Mouse (Mus musculus) testis, postnatal 14 days (tissue): ENCODE data around the gene Atp6v1a.

Experiments used
- DNase-seq: peaks from one replicate; pipeline ENCODE4 v3.0.0; 2021; ENCODE audit warnings: low spot score

Gene Atp6v1a

DNA sequence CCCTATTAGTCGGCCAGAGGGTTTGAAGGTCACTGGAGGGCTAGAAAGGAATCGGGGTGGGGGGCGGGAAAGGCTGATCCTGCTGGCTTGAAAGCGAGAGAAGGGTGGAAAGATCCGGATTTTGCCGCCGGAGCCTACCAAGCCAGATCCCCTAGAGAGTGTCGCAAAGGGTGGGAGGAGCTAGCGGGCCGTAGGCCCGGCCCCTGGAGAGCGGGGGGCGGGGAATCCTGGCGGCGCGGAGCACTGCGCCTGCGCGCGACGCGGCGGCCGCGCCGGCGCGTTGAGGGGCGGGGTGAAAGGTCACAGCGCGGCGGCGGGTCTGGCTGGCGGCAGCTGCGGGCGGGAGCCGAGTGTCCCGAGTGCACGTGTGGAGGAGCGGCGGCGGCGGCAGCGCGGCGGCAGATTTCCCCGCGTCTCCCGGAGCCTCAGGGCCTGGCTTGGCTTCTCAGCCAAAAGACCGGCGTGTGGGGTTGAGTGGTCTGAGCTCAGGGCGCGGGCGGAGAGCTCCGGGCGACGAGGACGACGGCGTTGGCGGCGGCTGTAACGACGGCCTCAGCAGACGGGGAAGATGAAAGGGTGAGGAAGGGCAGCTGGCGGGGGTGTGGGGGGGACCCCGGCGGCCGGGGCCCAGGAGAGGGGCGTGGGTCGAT, at the start of gene Atp6v1a, which contains the start of gene Naa50:
TSS of gene Atp6v1a (minus strand) at position 170 of the 650 bp plus-strand sequence.
TSS of gene Naa50 (plus strand) at position 295 of the 650 bp plus-strand sequence.
- peak; percentile 91 for DNase-seq

DNA sequence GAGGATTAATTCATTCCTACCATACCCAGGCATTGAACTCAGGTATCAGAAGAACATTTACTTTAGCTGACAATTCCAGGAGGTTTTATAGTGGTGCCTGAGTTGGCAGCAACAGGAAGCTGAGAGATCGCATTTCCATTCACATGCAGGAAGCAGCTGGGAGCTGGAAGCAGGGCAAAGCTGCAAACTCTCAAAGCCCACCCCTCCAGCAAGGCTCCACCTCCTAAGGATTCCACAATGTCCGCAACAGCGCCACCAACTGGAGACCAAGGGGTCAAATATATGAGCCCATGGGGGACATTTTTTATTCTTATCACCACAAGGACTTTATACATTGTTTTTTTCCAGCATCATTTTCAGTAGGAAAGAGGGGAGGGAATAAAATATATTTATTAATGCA, 49.3 kb upstream of the Atp6v1a start:
- DNase-seq = no peak

DNA sequence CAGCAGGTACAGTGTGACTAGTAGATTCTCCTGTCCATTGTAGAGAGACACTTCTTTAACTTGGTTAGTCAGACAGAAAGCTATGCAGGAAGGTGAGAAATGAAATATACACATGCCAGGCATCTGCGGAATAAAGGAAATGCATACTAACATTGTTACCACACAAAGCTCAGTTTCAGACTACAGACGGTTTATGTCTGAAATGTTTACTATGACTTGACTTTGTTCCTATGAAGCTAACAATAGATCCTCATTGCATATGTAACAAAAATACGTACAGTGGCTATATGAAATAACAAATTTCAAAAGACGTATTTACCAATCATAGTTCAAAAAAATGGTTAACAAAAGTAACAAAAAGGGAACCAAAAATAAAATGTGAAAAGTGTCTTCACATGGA, 47.7 kb upstream of the Atp6v1a start:
- no peak for DNase-seq

DNA sequence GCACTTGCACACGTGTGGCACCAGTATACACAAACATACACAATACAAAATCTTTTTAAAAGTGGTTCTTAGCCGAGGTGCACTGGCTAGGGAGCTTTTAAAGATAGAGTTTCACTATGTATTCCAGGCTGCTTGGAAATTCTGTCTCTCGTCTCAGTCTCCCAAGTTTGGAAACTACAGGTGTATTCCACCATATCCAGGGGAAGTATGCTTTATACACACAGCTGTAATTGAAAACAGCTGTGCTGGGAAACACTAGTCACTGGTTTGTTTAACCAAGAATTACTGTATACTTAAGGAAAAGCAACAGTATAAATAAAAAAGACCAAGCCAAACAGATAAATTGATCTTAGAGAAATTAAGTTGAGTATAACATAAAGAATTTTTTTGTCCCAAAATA, 45.3 kb upstream of the Atp6v1a start:
- DNase-seq = no peak

DNA sequence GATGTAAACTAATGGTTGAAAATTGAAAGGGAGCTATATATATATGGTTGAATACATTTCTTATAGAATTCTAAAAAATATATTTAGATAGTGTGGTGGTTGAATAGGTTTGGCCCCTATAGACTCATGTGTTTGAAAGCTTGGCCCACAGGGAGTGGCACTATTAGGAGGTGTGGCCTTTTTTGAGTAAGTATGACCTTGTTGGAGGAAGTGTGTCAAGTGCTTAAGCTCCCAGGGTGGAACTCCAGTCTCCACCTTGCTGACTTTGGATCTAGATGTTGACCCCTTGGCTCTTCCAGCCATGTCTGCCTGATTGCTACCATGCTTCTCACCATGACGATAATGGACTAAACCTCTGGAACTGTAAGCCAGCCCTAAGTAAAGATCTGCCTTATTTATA, 43.1 kb upstream of the Atp6v1a start:
- DNase-seq = no peak

DNA sequence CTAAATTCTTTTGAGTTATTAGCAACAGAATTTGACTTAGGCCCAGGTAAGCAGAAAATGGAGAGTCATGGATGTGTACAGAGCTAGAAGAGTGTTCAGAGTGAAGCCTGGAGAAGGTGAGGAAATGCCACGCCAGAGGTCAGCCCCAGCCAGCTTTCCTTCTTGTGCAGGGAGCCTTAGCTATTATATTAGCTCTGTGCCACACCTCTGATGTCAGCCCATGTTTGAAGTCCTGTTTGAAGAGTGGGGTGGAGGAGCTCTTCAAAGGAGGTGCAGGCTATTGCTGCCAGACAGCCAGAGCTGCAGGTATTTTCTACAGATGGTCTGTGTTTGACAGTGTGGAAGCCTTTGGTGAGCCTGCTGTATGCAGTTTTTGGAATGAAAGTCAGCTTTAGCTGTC, 39.0 kb upstream of the Atp6v1a start:
- DNase-seq = no peak

DNA sequence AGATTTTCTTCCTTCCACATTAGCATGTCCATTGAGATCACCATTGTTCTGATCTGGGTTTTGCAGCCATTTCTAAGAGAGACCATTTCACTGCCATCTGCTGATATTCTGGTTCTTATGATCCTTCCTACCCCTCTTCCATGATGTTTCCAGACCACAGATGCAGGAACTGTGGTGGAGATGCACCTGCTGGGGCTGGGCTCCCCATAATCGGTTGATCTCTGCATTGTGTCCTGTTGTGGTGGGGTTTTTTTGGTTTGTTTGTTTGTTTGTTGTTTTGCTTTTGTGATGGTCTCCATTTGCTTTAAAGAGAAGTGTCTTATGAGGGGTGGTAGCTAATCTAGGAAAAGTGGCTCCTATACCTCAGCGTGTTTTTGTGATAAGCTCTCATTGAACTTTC, 37.0 kb upstream of the Atp6v1a start:
- no peak for DNase-seq

DNA sequence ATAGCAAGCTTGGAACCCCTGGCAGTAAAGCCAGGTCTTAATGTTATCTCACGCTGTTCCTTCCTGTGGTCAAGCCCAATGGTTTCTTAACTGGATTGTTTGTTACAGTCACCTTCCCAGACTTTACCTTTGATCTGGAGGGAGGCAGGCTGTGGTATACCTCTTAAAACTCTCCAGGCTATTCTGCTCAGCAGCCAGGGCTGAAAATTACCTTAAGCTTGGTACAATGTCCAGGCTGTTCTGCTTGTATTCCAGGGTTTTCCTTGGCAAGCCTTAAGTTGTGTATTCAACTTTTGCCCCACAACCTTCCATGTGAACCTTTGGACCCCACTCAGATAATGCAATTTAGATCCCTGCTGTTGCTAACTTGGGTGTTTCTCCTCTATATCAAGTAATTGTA, 35.5 kb upstream of the Atp6v1a start:
- DNase-seq = no peak

DNA sequence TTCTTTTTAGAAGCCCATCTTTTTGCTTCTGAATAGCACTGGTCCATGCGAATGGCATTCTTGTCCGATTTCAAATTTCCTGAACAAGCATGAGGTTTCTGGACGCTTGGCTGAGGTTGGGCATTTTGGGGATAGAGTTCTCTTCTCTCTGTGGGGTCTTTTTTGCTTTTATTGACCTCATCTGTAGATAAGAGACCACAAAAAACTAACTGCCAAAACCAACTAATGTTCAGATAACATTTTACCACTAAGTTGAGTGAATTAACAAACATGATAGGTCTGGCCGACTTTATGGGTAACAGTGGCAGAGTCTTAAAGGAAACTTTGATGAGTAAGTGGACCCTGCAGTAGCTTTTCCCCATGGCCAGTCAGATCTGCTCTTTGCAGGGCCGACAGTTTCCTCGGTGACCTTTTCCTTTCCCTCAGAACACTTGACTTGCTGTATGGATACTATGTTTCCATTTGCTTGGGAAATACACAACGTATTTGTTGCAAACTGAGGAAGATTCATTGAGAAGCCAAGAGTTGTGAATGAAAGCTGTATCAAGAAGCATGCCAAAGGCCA, 34.5 kb upstream of the Atp6v1a start:
- DNase-seq = peak; percentile 39

DNA sequence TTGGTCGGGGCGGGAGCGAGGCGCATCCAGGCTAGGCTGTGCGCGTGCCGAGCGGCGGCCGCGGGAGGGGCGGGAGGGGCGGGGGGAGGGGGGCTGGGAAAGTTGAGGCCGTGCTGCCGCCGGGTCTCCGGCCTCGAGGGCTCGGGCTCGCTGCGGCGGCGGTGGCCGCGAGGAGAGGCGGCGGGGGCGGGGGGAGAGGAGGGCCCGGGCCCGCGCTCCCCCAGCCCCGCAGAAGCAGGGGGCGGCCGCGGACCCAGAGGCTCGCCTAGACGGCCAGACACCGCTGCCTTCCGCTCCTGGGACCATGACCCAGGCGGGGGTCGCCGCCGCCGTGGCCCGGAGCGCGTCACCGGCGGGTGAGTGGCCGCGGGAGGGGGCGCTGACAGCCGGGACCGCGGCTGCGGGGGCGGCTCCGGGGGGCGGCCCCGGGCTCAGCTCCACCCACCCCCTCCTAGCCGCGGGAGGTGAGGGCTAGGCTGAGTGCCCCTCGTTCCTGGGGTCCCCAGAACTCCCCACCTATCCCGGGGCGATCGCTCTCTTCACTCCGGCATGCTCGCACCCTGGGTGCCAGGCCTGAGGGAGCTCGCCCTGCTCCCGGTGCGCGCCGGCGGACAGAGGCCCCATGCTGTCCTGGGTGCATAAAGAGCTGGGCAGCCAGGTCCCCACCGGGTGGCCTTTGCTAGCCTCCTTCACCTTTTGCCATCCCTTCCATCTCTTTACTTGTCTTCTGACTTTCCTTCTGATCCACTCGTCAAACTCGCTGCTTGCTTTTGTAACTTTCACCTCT, 33.8 kb upstream of the Atp6v1a start, which contains the start of gene Usf3:
TSS of gene Usf3 (plus strand) at position 92 of the 787 bp plus-strand sequence.
- DNase-seq = peak; percentile 66

DNA sequence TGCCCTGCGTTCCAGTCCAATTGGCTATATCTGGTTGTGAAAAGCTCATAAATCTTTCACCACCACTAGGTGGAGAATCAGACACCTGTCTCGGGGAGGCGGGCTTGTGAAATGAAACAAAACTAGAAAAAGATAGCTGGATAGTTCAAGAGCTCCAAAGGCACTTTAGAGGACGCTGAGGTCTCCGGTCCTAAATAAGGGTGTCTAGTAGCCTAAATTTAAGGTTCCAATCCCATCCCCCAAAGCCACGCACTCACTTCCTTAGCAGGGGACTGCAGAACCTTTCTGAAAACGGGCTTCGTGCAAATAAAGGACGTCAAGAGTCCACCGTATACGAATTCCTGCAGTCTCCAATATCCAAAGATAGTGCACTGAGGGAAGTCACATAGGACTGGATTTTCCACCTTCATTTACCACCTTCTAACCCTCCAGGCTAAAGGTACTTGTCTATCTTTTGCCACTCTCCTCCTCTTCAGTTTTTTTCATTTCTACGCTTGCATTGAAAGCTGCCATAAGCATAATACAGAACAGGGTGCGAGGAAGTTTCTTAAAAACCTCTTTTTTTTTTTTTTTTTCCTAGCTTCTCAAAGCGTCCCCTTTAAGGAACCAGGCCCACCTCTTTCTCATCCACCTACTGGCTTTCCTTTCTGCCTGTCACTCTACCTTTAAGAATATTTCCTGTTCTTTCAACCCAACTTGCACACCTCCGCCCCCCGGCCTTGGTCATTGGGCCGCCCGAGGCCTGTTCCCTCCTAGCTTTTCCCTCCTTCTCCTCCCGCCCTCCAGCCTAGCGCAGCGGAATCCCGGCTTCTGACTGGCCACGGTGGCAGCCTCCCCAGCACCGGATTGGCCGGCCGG, 33.0 kb upstream of the Atp6v1a start:
- peak; percentile 99 for DNase-seq

DNA sequence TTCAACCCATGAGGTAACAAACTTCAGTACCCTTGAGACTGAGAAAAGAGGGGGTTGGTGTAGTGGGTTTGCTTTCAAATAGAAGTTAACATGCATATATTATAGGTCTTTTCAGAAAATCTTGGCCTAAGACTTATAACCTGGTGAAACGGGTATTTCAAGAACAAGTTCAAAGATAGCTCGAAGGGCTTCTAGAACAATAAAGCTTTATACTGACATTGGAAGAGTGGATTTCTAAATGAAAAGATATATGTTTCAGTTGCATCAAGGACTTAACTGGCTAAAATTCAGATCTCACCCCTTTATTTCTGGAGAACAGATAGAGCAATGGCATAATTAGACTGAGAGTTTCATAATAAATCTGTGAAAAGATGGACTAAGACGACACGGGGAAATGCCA, 29.5 kb upstream of the Atp6v1a start:
- DNase-seq = no peak

DNA sequence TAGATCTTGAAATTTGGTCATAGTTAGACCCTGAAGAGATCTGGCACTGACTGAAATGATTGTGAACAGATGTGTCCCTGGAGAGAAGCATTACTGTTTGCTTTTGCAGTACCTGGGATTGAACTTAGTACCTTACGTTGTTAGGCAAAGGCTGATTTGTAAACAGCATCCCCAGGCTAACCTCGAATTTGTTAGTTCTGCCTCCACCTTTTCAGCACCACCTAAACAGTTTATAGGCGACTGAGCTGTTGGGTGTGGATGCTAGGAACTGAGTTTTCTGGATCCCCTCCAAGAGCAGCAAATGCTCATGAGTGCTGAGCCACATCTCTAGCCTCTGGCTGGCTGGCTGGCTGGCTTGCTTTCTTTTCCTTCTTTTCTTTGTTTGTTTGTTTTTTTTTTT, 25.7 kb upstream of the Atp6v1a start:
- DNase-seq = no peak

DNA sequence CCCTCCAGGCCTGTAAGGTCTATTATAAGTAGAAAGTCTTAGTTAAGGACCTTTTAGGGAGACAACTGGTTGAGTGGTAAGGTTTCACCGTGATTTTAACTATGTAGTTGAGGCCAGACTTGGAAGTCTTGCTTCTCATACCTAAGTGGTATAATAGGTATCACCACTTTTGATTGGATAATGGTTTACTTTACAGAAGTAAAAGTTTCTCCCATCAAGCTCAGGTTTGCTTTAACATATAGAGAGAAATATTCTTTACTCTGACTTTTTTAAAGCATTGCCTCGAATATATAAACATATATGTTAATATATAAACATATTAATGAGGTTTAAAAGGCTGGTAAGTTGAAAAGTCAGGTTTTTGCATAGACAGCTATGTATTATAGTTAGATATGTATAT, 24.3 kb upstream of the Atp6v1a start:
- DNase-seq = no peak

DNA sequence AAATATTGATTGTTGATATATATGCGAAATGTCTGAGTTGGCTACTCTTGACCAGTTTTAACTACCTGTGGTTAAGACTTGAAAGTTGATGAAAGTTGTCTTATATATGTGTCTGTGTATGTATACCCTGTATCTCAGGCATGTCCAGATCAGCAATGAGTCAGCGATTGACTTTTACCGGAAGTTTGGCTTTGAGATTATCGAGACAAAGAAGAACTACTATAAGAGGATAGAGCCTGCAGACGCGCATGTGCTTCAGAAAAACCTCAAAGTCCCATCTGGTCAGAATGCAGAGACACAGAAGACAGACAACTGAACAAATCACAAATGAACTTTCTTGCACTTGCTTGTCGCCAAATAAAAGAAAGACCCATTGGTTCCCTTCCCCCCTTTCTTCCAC, 19.8 kb upstream of the Atp6v1a start:
- no peak for DNase-seq

DNA sequence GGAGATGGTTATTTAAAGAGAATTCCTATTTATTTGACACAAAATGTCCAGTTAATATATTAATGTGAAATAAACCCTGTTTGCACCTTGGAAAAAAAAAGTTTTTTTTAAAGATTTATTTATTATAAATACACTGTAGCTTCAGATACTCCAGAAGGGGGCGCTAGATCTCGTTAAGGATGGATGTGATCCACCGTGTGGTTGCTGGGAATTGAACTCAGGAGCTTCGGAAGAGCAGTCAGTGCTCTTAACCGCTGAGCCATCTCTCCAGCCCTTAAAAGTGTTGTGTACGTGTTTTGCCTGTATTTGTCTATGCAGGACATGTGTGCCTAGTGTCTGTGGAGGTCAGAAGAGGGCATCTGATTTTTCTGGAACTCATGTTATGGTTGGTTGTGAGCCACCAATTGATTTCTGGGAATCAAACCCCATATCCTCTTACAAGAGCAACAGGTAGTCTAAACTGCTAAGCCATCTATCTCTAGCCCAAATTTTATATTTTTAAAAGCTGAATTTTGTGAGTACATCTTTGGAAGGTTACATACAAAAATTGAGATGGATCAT, 15.1 kb upstream of the Atp6v1a start:
- DNase-seq = no peak

DNA sequence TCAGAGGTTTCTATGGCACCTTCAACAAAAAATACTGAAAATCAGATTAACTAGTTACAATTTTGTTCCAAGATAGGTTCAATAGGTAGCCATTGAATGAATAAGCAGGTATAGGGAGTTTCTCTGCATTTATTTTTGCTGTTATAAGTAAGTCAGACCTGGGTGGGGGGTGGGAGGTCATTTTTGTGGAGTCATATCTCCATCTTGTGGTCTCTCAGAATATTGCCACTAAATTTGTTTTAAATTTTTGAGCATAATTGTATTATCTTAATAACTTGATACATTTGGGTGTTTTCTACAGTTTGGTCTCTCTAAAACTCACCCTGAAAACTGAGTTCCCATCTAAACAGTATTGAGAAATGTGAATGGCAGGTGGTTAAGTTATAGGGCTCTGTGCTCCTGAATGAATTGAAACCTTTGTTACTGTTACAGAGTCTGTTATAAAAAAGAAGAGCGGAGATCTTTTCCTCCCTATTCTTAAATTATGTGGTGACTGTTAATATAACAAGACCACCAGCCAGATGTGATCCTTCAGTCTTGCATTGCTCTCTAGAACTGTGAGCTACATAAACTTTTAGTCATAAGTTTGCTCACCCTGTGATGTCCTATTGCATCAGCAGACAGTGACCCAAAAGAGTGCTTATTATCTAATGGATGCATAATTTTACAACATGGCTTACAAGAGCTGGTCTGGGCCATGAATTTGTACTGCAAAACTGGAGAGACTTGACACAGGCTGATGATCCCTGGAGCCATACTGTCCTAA, 9.7 kb upstream of the Atp6v1a start:
- DNase-seq = no peak

DNA sequence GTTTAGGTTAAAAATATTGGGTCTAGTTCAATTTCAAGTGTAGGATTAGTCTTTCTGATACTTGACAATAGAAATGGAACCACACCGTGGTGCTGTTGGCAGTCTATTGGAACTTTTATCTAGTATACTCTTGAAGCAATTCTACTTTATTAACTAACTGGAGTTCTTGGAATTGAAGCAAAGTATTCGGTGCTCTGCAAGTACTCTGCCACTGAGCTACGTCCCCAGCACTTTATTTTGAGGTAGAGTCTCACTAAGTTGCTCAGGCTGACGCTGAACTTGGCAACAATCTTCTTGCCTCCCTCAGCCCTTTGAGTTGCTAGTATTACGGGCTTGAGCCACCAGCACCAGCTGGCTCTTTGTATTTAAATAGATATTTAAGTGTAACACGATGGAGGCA, 2.0 kb upstream of the Atp6v1a start:
- no peak for DNase-seq

DNA sequence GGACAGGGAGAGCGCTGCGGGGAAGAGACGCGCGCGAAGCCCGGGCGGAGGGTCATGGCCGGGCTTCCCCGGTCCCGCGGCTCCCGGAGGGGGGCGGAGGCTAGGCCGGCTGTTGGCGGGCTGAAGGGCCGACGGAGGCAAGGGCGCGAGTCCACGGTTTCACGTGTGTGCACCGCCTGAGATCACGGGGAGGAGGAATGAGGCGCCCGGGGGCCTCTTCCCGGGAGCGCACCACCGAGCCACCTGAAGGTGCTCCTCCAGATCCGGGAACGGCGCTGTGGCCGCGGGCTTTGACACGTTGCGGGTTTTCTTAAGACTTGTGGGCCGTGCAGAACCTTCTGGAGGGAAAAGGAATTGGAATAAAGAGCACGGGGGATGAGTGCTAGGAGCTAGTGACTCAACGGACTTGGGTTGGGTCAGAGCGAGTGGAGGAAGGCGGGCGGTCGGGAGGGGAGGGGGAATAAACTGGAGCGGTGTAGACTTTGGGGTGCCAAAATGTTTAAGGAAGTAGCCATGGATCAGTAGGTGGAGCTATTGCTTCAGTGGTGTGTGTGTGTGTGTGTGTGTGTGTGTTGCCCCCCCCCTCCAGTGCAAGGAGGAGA, 782 bp upstream of the Atp6v1a start:
- DNase-seq = peak; percentile 78

DNA sequence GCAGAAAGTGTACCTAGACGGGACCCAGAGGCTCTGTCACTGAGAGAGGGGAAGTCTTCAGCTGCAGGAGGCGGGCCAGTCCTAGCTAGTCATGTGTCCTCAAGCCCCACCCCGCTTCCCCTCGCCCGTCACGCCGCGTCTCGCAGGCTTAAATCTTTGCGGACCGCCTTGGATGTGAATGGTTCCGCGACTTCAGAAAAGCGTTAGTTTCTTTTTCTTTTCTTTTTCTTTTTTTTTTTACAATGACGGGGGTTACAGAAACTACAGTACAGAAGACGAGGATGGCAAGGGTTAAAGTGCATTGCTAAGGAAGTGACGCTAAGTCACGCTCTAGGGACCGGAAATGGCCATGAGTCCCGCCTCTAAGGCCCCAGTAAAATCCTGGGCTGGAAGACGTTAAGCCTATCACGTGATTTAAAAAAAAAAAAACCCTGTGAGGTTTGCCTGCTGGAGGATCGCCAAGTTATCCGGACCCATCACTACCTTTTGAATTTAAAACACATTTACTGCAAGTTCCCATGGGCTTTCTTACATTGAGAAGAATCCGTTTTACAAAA, 448 bp downstream of the Atp6v1a start:
- peak; percentile 91 for DNase-seq
